Mouse (Mus musculus) testis, adult 2 months (tissue): ENCODE results near the gene Mylpf. TPM values are rescaled to one million over a fixed set of nuclear protein-coding genes. Genes with fewer than 3 reads are reported as not detected.
"Not testable (repeated sequence)": the region's sequence is repeated elsewhere in the genome, so short reads cannot be mapped to it uniquely, and the experiment has no call there.

Experiments used
- H3K27ac ChIP-seq: fragments of 200-500 bp; 2 replicates; pipeline ENCODE4 v1.5.1; 2012; ENCODE audit warnings: low read depth, low read length; ENCODE audit not compliant: control insufficient read depth, insufficient read depth
- H3K27me3 ChIP-seq: fragments of 200-500 bp; 2 replicates; pipeline ENCODE4 v1.6.1; 2012; ENCODE audit warnings: mild to moderate bottlenecking, low read length, moderate library complexity; ENCODE audit not compliant: control insufficient read depth, insufficient read depth
- H3K36me3 ChIP-seq: fragments of 200-500 bp; 2 replicates; pipeline ENCODE4 v1.6.1; 2012; ENCODE audit warnings: mild to moderate bottlenecking, low read length; ENCODE audit not compliant: control insufficient read depth, insufficient read depth
- H3K4me1 ChIP-seq: fragments of 200-500 bp; 2 replicates; pipeline ENCODE4 v1.6.1; 2012; ENCODE audit warnings: low read length; ENCODE audit not compliant: control insufficient read depth, insufficient read depth
- H3K4me3 ChIP-seq: fragments of 200-500 bp; 2 replicates; pipeline ENCODE4 v1.5.1; 2012; ENCODE audit warnings: low read depth, mild to moderate bottlenecking, low read length, moderate library complexity, mixed read lengths; ENCODE audit not compliant: control insufficient read depth
- CTCF ChIP-seq: fragments of 200-500 bp; IDR thresholded peaks from 2 replicates; pipeline ENCODE4 v1.5.1; 2012; ENCODE audit warnings: low read depth, mild to moderate bottlenecking, inconsistent platforms, low read length, moderate library complexity; ENCODE audit not compliant: control insufficient read depth, insufficient read depth, insufficient replicate concordance
- POLR2A ChIP-seq: fragments of 200-500 bp; IDR thresholded peaks from 2 replicates; pipeline ENCODE4 v1.6.1; 2012; ENCODE audit warnings: low read depth, mild to moderate bottlenecking, inconsistent platforms, low read length, moderate library complexity; ENCODE audit not compliant: control insufficient read depth
- polyA plus RNA-seq: library from polyadenylated mRNA; depleted of rRNA; stranded (reverse); fragments of >200 nt; gene quantifications from 2 replicates; pipeline ENCODE4 v1.2.3, GENCODE M21; 2012; rRNA removed

Gene Mylpf
- polyA plus RNA-seq = 1.3 and 1.4 TPM in 2 replicates

- TF ChIP-seq POLR2A (0 out of 2 replicates have a peak, but pooled peaks have one; percentile 31), CTCF (peak; percentile 28; the same call in 1 of the 2 replicates)
- H3K4me1 ChIP-seq = peaks cover 14% of the 10 kb centered on the region
- peak within 1 kb of the TSS; percentile 40 for H3K27ac ChIP-seq
- H3K4me3 ChIP-seq = peak within 1 kb of the TSS; percentile 73
- no peaks in the 10 kb centered on the region for H3K36me3 ChIP-seq
- no peaks in the 10 kb centered on the region for H3K27me3 ChIP-seq
Observed at GRCm38 (mm10) chr7:127208553-127209438, at the start of gene Mylpf. Gene Mylpf, plus strand, starts transcription at chr7:127208890.

DNA sequence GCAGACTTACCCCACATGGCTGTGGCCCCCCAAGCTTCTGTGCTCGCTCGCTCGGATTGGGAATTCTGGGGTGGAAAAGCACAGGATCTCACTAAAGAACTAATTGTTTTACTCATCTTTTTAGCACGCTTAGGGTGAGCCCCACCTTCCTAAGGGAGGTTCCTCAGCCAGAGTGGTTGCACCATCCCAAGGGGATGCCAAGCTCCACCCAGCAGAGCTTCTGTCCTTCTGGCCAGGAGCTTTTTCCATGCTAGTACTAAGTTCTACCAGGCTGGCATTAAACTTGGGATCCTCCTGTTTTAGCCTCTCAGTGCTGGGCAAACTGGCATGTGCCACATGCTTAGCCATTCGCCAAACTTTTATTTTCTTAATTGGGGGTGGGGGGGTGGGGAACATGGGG lies 46.1 kb upstream of the Mylpf start:
- H3K4me3 ChIP-seq = no peak overlapping the region
- no peaks in the 10 kb centered on the region for H3K36me3 ChIP-seq
- TF ChIP-seq POLR2A (no peak), CTCF (no peak)
- H3K27me3 ChIP-seq = no peaks in the 10 kb centered on the region
- H3K27ac ChIP-seq = no peak overlapping the region
- no peaks in the 10 kb centered on the region for H3K4me1 ChIP-seq

GRCm38 (mm10) chr7:127164002-127164401 lies 44.7 kb upstream of the Mylpf start:
- Histone ChIP-seq H3K27ac (no peak overlapping the region), H3K36me3 (no peaks in the 10 kb centered on the region), H3K4me3 (no peak overlapping the region), H3K4me1 (no peaks in the 10 kb centered on the region), H3K27me3 (no peaks in the 10 kb centered on the region)
- no peak for TF ChIP-seq CTCF
- no peak for TF ChIP-seq POLR2A

DNA sequence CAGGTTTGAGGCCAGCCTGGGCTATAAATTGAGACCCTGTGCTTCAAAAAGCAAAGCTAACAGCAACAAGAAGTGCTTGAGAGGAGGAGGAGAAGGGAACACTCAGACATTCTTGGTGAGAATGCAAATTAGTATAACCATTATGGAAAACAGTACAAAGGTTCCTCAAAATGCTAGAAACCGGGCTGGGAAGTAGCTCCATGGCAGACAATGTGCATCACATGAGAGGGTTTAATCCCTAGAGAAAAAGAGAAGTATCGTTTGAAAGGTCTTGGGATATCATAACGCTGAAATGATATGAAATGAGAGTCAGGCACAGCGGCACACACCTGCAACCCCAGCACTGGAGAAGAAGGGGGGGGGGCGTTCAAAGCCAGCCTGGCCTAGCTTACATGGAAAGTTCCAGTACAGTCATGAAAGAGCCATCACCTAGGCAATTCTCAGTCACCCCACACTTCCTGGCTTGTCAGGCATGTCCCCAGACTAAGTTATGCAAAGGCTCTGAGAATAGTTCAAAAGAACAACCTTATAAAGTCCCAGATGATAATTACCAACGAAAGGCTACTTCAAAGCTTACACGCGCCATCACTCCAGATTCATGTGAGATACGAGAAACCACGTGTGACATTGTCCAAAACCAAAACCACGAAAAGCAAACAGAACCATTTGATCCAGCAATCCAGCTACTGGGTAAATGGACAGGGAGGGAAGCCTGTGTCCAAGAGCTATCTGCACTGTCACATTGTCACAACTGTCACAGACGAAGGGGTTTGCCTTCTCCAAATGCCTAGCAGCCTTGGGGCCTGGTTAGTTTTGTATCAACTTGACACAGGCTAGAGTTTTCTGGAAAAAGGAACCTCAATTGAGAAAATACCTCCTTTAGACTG lies 42.8 kb upstream of the Mylpf start:
- TF ChIP-seq POLR2A = no peak
- no peaks in the 10 kb centered on the region for H3K4me1 ChIP-seq
- H3K36me3 ChIP-seq = no peaks in the 10 kb centered on the region
- no peak overlapping the region for H3K27ac ChIP-seq
- no peak overlapping the region for H3K4me3 ChIP-seq
- no peaks in the 10 kb centered on the region for H3K27me3 ChIP-seq

GRCm38 (mm10) chr7:127166501-127166900 lies 42.2 kb upstream of the Mylpf start:
- Histone ChIP-seq H3K36me3 (no peaks in the 10 kb centered on the region), H3K27ac (no peak overlapping the region), H3K4me3 (no peak overlapping the region), H3K4me1 (no peaks in the 10 kb centered on the region), H3K27me3 (no peaks in the 10 kb centered on the region)
- TF ChIP-seq CTCF = no peak
- no peak for TF ChIP-seq POLR2A

- Histone ChIP-seq H3K4me3 (no peak overlapping the region), H3K36me3 (no peaks in the 10 kb centered on the region), H3K4me1 (no peaks in the 10 kb centered on the region), H3K27ac (no peak overlapping the region), H3K27me3 (no peaks in the 10 kb centered on the region)
- TF ChIP-seq POLR2A (no peak), CTCF (no peak)
Observed at GRCm38 (mm10) chr7:127176937-127177336, 31.8 kb upstream of the Mylpf start.

- Histone ChIP-seq H3K27me3 (no peaks in the 10 kb centered on the region), H3K36me3 (no peaks in the 10 kb centered on the region), H3K4me3 (no peak overlapping the region), H3K4me1 (no peaks in the 10 kb centered on the region), H3K27ac (no peak overlapping the region)
- TF ChIP-seq POLR2A = no peak
- no peak for TF ChIP-seq CTCF
Observed at GRCm38 (mm10) chr7:127180783-127181182, 27.9 kb upstream of the Mylpf start.

GRCm38 (mm10) chr7:127181724-127182123 lies 27.0 kb upstream of the Mylpf start:
- not testable (repeated sequence) for H3K4me1 ChIP-seq, H3K27me3 ChIP-seq, H3K4me3 ChIP-seq, H3K36me3 ChIP-seq, H3K27ac ChIP-seq
